Mouse (Mus musculus) c-Kit-positive CD71-negative TER-119-negative erythroid progenitor cells, embryonic 14.5 days (primary cell): ENCODE measurements around the gene Mat2b.
A peak's percentile ranks its signal among the peaks of the same experiment; 100 is the strongest.
"Not testable (repeated sequence)": the region's sequence is repeated elsewhere in the genome, so short reads cannot be mapped to it uniquely, and the experiment has no call there.

Source experiments
- DNase-seq: peaks from one replicate; pipeline ENCODE4 v3.0.0-alpha.2; 2013; ENCODE audit warnings: low read depth

The Mat2b gene

DNA sequence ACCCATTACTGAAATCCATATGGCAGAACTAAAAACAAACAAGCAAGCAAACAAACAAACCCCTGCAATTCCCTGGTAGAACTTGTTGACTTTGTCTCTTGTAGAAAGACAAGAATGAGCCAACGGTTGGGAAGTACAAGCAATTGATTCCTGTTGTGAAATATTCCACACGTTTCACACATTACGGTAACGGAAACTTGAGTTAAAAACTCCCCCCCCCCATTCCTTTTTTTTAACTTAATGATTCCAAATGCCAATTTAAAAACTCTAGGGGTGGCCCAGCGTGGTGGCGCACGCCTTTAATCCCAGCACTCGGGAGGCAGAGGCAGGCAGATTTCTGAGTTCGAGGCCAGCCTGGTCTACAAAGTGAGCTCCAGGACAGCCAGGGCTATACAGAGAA lies at the start of gene Mat2b:
Gene Mat2b (minus strand): TSS at position 101 of the 400 bp plus-strand sequence.
- DNase-seq = no peak

DNA sequence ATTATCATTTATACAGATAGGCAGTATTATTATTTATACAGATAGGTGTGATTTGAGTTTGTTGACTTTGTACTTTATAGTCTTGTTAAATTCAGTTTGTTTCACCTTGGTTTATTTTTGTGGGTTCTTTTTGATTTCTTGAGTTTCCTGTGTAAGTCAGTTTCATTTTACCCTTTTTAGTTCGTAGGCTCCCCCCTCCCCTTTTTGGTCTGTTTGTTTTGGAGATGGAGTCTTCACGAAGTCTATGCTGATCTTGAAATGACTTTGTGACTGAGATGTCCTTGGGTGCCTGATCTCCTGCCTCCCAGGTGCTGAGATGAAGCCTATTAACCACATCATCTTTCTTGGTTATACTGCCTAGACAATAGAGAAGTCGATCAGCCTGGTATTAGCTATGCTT lies 49.3 kb upstream of the Mat2b start:
- no peak for DNase-seq

DNA sequence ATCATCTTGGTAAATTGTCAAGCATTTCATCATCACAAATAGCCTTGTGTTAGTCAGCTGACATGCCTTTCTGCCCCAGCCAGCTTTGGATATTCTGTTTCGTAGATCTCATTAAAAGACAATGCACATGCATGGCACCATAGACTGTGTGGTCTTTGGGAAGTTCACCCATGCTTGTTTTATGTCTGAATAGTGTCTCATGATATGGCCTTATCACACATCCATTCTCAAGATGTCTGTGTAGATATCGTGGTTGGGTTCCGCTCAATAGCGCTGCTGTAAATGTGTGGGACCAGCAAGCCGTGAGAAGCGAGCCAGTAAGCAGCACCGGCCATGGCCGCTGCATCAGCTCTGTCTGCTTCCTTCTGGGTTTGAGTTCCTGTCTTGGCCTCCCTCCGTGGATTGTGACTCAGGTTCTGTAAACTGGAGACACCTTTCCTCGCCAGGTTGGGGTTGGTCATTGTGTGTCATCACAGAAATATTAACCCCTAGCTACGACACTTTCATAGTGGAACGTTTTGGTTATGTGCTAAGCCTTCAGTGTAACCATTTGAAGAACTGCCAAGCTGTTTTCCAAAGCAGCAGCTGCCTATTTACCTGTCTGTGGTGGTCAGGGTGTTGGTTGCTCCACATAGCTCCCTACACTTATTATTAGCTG lies 46.7 kb upstream of the Mat2b start:
- DNase-seq = no peak

DNA sequence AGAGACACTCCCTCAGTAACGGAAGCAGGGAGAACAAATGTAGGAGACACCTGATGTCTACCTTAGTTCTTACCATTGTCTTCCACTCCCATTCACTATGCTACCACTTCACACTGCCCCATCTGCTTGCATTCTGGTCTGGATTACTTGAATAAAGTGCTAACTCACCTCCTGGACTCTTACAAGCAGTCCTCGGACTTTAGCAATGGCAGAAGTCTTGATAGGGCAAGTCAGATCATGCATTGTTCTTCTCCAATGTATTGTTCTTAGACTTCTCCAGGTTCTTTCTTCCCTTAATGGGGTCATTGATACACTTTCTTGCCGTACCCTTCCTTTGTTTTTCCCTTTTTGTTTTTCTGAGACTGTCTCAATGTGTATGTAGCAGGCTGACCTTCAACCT lies 42.4 kb upstream of the Mat2b start:
- no peak for DNase-seq

DNA sequence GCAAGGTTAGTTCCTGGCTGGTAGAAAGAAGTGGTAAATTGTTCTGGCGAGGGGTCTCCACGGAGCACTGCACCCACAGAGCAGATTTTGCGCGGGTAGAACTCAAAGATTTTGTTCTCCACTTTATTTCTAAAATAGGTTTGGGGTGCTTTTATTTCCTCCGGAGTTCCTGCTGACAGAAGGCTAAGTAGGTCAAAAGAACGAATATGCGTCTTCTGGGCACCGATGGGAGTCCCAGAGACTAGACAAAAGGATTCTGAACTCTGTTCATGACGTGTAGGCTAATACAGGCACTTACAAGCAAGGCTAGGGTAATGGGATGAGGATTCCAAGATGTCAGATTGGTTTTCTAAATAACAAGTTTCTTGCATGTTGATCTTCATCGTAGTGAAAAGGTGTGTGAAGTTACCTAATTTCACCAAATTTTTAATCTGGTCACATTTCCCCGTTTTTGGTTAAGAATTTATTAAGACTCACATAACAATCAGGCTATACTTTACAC lies 39.3 kb upstream of the Mat2b start:
- no peak for DNase-seq

DNA sequence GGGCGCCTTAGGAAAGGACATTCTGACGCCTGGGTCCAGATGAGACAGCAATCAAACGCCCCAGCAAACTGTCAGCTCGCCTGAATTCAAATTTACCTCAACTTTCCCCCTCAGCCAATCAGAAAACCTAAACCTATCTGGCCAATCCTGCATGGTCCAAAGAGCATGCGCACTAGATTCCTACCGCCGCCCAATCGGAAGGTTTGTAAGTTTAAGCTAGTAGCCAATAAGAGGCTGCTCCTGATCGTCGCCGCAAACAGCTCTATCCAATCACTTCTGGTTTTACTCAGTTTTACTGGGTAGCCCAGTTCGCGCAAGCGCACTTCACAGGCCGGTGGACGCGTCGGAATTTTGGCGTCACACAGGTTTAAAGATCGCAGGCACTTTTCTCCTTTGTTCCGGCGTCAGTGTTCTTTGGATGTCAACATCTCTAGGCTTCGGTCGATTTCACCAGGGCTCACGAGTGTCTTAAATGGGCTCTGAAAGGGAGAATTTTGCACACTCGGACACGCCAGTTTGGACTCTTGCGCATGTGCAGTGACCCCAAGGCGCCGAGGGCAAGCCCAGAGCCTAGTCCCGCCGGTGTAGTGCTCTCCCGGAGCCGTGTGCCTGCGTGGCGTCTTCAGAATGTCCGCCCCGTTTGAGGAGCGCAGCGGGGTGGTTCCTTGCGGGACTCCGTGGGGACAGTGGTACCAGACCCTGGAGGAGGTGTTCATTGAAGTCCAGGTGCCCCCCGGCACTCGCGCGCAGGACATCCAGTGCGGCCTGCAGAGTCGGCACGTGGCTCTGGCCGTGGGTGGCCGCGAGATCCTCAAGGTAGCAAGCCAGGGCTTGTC lies 38.6 kb upstream of the Mat2b start, which contains the start of the genes Hmmr and Nudcd2:
Gene Hmmr (minus strand): TSS at position 84 of the 836 bp plus-strand sequence.
Gene Nudcd2 (plus strand): TSS at position 329 of the 836 bp plus-strand sequence.
- DNase-seq = peak; percentile 97

DNA sequence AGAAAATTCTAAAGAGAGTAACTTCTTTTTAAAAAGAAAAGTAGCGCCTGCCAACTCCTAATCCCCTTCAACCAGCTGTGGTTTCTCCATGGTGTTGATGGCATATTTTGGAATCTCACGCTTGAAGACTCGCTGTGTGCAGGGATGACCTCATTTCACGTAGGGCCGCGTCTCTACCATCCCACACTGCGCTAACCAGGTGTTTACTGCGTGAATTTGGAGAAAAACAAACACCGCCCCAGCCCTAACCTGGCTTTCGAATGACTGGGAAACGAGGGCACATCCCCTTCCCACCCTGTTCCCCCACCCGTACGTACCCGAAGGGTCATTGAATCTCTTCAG lies 38.0 kb upstream of the Mat2b start:
- DNase-seq = no peak

DNA sequence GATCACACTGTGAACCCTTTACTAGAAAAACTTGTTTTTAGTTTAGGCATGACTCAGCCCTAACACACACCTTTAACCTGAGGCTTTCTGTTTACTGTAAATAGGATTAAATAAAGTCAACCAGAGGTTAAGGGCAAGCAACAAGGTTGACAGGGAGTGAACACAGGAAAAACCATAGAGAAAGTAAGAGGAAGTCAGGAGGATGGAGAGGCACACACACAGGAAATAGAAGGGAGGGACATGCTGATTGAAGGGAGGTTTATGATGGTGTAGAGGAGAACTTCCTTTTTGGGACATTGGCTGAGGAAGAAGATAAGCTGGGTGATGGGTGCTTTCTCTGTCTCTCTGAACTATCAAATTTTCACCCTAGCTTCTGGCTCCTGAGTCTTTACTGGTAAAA lies 23.3 kb upstream of the Mat2b start:
- no peak for DNase-seq

DNA sequence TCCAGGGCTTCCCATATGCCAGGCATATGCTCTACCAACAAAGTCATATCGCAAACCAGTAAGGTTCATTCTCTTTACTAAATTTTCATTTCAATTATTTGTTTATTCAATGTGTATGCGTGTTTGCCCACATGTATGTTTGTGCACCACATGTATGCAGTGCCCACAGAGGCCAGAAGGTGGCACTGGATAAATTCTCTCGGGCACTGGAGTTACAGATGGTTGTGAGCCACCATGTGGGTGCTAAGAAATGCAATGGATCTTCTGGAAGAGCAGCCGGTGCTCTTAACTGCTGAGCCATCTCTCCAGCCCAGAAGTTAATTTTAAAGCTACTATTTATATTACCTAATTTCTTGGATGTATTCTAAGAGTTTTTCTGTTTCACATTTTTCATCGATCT lies 20.5 kb upstream of the Mat2b start:
- no peak for DNase-seq

DNA sequence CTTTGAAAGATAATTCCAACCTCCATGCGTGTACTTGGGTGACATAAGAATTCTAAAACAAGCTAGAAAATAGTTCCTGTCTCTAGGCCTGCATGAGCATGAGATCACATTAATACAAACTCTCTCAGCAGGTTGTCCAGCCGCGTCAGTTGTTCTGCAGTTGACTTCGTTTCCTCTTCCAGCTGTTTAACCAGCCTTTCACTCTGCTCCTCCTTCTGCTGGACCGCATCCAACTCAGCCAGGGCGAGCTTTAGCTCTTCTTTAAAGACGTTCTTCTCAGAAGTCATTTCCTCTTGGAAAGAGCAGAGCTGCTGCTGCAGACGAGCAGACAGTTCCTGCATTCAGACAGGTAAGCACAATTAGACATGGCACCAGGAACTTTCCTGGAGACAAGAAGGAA lies 18.9 kb upstream of the Mat2b start:
- DNase-seq = no peak

DNA sequence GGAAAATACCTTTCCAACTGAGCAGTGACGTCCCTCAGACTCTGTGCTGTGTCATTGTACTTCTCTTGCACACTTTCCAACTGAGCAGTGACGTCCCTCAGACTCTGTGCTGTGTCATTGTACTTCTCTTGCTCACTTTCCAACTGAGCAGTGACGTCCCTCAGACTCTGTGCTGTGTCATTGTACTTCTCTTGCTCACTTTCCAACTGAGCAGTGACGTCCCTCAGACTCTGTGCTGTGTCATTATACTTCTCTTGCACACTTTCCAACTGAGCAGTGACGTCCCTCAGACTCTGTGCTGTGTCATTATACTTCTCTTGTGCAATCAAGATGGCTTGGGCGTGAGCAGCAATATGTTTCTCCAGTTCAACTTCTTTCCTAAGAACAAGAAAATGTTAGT lies 14.9 kb upstream of the Mat2b start:
- DNase-seq = not testable (repeated sequence)

DNA sequence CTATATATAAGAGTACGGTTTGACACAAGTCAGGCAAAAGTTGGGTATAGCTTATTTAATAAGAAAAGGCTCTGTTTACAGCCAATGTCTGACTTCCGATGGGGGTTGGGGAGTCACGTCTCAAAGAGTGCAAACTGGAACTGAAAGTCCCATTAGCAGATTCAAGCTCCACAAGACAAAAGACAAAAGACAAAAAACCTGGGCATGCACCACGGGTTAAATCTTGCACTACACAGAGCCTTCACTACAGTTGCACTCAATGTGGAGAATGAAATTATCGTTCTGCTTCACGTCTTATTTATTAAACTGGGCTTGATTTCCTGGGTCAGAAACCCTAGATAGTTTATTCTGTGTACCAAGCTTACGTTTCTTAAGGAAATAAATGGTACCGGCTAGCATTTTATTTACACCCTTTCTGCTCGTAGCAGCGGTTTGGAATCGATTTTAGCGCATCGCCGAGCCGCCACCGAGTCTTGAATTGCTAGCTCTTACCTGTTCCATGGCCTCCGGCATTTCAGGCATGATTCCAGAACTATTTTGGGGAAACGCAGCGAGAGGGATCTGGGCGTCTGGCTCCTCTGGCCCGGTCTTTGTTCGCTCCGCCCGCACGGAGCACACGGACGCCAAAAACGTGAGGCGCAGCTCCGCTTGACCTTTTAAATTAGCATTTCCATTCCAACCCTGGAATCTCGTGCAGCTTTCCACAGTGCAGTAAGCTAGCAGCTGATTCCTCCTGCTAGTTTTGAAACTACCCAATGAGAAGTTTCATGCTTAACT lies 504 bp downstream of the Mat2b start:
- DNase-seq = peak; percentile 63

DNA sequence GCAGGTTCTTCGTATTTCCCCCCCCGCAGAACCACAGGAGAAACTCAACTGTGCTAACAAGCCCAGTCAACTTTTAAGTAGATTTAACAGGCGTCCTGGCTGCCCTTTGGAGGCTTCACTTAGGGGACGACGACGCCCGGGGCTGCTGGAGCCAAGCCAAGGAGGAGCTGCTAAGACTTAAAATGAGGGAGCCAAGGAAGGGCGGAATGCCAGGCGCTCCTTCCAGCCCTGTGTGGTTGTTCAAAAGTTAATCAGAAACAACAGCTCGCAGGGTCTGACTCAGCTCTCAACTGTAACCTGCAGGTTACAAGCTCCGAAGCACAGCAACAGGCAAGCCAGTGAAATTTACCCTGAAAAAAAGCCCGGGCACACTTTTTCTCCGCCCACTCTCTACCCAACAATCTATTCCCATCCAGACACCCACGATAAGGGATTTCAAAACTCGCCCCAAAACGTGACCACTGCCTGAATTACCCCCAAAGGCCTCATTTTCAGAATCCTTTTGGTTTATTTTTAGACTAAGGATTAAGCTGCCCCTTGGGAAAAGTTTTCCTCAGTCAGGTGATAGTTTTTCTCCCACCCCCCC lies 1.5 kb downstream of the Mat2b start:
- peak; percentile 59 for DNase-seq

DNA sequence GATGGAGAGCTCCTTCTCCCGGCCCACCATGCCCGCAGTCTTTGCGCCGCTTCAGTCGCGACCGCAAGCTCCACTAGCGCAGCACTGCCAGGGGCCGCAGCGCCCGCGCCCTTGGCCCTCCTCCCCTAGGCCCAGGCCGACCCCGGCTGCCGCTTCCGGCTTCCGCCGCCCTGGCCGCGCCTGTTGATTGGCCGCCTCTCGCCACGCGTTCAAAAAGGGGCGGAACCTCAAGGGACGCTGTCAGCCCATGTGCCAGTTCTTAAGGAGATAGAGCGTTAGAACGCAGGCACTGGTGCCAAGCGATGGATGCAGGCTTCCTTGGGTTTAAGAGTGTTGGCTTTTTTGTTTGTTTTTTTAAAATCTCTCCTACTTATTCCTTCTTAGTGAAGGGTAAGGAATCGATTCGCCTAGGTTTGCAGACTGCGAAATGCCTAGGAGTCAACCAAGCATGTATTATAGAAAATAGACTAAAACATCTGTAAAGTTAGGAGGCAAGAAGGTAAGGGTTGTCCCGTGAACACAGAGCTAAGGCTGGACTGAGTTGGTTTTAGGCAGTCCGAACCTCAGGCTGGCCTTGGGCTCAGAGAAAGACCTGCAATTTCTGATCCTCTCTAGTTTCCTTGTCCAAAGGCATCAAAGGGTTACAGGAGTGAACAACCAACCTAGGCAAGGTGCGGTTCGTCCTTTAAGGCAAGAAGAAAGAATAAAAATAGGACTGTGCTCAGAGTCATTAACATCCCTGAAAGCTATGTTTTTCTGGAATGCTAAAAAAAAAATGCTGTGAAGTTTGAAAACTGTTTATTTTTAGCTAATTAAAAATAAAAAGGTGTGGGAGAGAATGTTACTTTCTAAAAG lies 2.3 kb downstream of the Mat2b start:
- DNase-seq = peak; percentile 92

DNA sequence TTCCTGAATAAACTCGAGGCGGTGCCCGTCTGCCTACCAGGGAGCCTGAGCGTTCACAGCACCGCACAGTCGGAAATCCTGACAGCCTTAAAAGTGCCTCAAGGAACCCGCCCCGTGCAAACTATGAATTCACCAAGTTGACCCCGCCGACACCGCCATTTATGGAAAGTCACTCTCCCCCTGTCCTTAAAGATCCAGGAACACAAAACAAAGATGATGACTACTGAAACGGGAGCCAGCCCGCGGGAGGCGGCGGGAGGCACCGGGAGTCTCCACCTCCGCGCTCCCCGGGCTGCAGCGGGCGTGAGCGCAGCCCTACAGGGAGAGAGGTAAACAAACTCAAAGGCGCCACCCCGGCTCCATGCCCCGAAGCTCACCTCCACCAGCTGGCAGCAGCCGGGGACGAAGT lies 2.9 kb downstream of the Mat2b start:
- DNase-seq = no peak

DNA sequence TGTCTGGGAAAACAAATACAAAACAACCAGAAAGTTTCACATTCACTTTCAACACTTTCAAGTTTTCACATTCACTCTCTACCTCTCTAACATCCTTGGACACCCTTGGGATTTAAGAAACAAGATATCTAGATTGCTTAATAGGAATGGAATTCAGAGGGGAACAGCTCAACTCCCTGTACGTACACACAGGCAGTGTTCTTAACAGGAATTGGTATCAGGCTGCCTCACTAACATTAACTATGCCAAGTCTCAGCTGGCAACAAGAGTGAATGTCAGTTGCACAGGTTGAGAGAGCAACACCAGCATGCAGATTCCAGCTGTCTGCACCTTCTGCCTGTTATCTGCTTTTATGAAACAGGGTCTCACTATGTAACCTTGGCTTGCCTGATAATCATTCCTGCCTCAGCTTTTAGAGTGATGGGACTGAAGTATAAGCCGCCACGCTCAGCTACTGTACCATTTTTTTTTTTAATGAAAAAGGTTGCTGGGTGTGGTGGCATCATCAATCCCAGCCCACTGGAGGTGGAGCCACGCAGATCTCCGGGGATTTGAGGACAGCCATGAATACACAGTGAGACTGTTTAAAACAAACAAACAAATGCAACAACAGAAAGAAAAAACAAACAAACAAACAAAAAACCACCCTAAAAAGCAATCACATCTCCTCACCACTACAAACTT lies 4.4 kb downstream of the Mat2b start:
- DNase-seq = no peak

DNA sequence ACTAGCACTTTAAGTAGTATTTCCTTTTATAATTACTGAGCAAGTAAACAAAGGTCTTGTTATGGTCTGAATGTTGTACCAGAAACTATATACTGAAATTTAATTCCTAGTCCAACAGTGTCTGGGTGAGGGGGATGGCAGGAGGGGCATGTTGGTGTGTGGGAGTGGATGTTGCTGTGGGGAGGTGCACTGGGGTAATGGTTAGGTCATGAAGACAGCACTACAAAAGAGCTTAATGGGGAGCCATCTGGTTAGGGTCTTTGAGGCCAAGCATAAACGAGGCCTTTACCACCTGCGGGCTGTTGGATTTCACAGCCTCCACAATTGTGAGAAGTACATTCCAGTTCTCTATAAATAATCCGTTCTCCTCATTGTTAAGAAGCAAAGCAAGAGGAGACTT lies 11.7 kb downstream of the Mat2b start:
- DNase-seq = no peak

DNA sequence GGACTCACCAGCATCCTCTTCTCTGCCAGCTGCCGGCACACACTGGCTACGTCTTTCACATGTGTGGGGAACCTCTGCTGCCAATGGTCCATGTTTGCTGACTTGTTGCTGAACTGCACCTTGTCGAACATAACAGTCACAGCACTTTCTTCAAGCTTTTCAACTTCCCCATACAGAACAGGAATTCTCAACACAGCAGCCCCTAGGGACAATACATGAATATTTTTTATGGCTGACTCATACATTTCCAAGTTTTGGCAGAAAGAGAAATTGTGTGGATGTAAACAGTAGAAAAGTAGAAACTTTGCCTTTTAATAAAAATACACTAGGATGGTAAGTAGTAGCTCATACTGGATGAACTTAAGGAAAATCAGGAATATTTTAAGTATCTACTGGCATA lies 12.5 kb downstream of the Mat2b start:
- no peak for DNase-seq

DNA sequence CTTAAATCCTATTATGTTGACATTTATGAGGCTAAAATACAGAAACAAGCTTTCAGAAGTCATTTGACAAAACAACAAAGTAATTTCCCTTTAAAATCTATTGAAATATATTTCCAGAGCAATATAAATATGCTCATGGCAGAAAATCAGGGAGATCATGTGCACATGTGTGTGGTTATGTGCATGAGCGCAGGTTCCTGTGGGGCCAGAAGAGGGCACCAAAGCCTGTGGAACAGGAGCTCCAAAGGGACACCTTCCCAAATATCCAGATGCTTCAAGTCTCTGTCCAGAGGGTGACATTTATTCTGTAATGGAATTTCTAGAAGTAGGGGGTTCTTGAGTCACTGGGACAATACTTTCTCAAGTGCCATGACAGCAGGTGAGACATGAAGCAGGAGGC lies 17.8 kb downstream of the Mat2b start:
- no peak for DNase-seq

DNA sequence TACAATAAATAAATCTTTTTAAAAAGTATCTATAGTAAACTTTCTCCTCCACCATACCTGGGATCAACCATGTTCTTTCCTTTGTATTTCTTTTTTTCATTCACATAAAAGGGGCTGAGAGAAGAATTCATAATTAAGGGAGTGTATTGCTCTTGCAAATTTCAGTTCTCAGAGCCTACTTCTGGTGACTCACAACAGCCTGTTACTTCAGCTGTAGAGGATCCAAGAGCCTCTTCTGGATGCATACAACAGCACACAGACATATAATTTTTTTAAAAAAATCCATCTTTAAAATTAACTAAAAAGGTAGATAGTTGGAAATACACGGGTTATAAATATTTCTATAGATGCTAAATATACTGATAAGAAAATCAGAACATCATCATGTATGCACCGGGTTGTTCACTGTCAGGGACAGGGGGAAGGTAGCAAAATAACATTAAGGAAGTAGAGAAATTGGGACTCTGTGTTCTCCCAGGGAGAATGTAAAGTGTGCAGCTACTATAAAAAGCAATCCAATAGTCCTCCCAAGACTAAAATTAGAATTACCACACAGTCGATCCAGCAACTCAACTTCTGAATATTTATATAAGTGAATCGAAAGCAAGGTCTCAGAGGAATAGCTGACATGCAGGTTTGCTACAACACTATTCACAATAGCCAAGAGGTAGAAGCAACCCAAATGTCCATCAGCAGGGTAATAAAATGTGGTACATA lies 19.8 kb downstream of the Mat2b start:
- no peak for DNase-seq
